Mouse (Mus musculus) ovary, adult 18-20 months (tissue): ENCODE results near the gene Marveld3.

Source experiments
- DNase-seq: peaks from one replicate; pipeline ENCODE4 v3.0.0; 2022; ENCODE audit warnings: low spot score, mixed read lengths

Marveld3 gene

GRCm38 (mm10) chr8:109902379-109902778 is 59.6 kb downstream of the Marveld3 start:
- no peak for DNase-seq
